Mouse (Mus musculus) heart, embryonic 11.5 days (tissue): ENCODE measurements around the gene Mrps15. TPM values are rescaled to one million over a fixed set of nuclear protein-coding genes. Genes with fewer than 3 reads are reported as not detected.

Source experiments
- ATAC-seq: fragments of 200-750 bp; cut with Nextera tagmentation; replicated peaks from 2 replicates; pipeline ENCODE4 v1.8.0; 2017; ENCODE audit warnings: moderate library complexity; ENCODE audit not compliant: insufficient number of reproducible peaks, low FRiP score, low TSS enrichment
- H3K27ac ChIP-seq: fragments of 300-500 bp; sonication (generic); 2 replicates; pipeline ENCODE4 v1.5.1; 2014; ENCODE audit warnings: mild to moderate bottlenecking, low read depth, low read length
- H3K27me3 ChIP-seq: fragments of 300-500 bp; sonication (generic); 2 replicates; pipeline ENCODE4 v1.6.1; 2014; ENCODE audit warnings: mild to moderate bottlenecking, low read length, mixed read lengths; ENCODE audit not compliant: control insufficient read depth, insufficient read depth
- H3K36me3 ChIP-seq: fragments of 300-500 bp; sonication (generic); 2 replicates; pipeline ENCODE4 v1.6.1; 2014; ENCODE audit warnings: mild to moderate bottlenecking, low read length, moderate library complexity, mixed read lengths; ENCODE audit not compliant: control insufficient read depth, insufficient read depth
- H3K4me1 ChIP-seq: fragments of 300-500 bp; sonication (generic); 2 replicates; pipeline ENCODE4 v1.6.1; 2014; ENCODE audit warnings: low read length; ENCODE audit not compliant: control insufficient read depth, insufficient read depth
- H3K4me2 ChIP-seq: fragments of 300-500 bp; sonication (generic); 2 replicates; pipeline ENCODE4 v1.6.1; 2014; ENCODE audit warnings: mild to moderate bottlenecking, moderate library complexity
- H3K4me3 ChIP-seq: fragments of 300-500 bp; sonication (generic); 2 replicates; pipeline ENCODE4 v1.5.1; 2014; ENCODE audit warnings: low read depth, low read length
- H3K9ac ChIP-seq: fragments of 300-500 bp; sonication (generic); 2 replicates; pipeline ENCODE4 v1.6.1; 2014; ENCODE audit warnings: mild to moderate bottlenecking, low read depth, low read length, moderate library complexity
- H3K9me3 ChIP-seq: fragments of 300-500 bp; sonication (generic); replicated peaks from 2 replicates; pipeline ENCODE4 v1.6.1; 2016; ENCODE audit warnings: low read length; ENCODE audit not compliant: control insufficient read depth
- WGBS: fragments of 180-500 bp; shearing (Covaris S2); extraction: QIAGEN DNeasy Blood & Tissue Kit; methylation state at CpG from one replicate; pipeline ENCODE4 v1.1.7; 2014; ENCODE audit not compliant: insufficient replicate concordance; 5-methylcytosine and 5-hydroxymethylcytosine counted together
- polyA plus RNA-seq: library from polyadenylated mRNA; unstranded; fragments of >200 nt; fragmentation: Nextera tagmentation; extraction: Ambion mirVana; gene quantifications from 2 replicates; pipeline ENCODE4 v1.2.1, GENCODE M21; 2014

The Mrps15 gene
- polyA plus RNA-seq, 1 experiment from 2014 or later = 155 TPM

- H3K4me2 ChIP-seq = no peak overlapping the region
- ATAC-seq = no peak
- H3K27me3 ChIP-seq = no peaks in the 10 kb centered on the region
- no peak overlapping the region for H3K27ac ChIP-seq
- H3K9me3 ChIP-seq = no peaks in the 10 kb centered on the region
- WGBS = 82% methylated on average over 7 of the region's 7 CpGs
- no peak overlapping the region for H3K4me3 ChIP-seq
- H3K4me1 ChIP-seq = no peaks in the 10 kb centered on the region
- H3K36me3 ChIP-seq = no peaks in the 10 kb centered on the region
- no peak overlapping the region for H3K9ac ChIP-seq
These were observed 18.5 kb downstream of the Mrps15 start for GRCm38 (mm10) chr4:126065241-126065640.

GRCm38 (mm10) chr4:126067401-126068077, 20.8 kb downstream of the Mrps15 start:
- ATAC-seq = no peak
- H3K4me2 ChIP-seq = no peak overlapping the region
- H3K9me3 ChIP-seq = no peaks in the 10 kb centered on the region
- no peaks in the 10 kb centered on the region for H3K4me1 ChIP-seq
- H3K9ac ChIP-seq = no peak overlapping the region
- no peaks in the 10 kb centered on the region for H3K36me3 ChIP-seq
- no peaks in the 10 kb centered on the region for H3K27me3 ChIP-seq
- 70% methylated on average over 15 of the region's 15 CpGs for WGBS
- no peak overlapping the region for H3K27ac ChIP-seq
- H3K4me3 ChIP-seq = no peak overlapping the region

GRCm38 (mm10) chr4:126068842-126069241, 22.1 kb downstream of the Mrps15 start:
- WGBS = 75% methylated on average over 6 of the region's 6 CpGs
- Histone ChIP-seq H3K27ac (no peak overlapping the region), H3K9ac (no peak overlapping the region), H3K36me3 (no peaks in the 10 kb centered on the region), H3K4me1 (no peaks in the 10 kb centered on the region), H3K9me3 (no peaks in the 10 kb centered on the region), H3K4me3 (no peak overlapping the region), H3K27me3 (no peaks in the 10 kb centered on the region), H3K4me2 (no peak overlapping the region)
- ATAC-seq = no peak

GRCm38 (mm10) chr4:126077833-126078232, 31.1 kb downstream of the Mrps15 start:
- no peaks in the 10 kb centered on the region for H3K27me3 ChIP-seq
- no peak overlapping the region for H3K27ac ChIP-seq
- no peaks in the 10 kb centered on the region for H3K4me1 ChIP-seq
- no peak for ATAC-seq
- H3K9ac ChIP-seq = no peak overlapping the region
- H3K4me3 ChIP-seq = no peak overlapping the region
- no peak overlapping the region for H3K4me2 ChIP-seq
- H3K36me3 ChIP-seq = no peaks in the 10 kb centered on the region
- H3K9me3 ChIP-seq = no peaks in the 10 kb centered on the region
- 78% methylated on average over 6 of the region's 6 CpGs for WGBS

- Histone ChIP-seq H3K4me1 (no peaks in the 10 kb centered on the region), H3K27ac (no peak overlapping the region), H3K4me3 (no peak overlapping the region), H3K9me3 (no peaks in the 10 kb centered on the region), H3K36me3 (no peaks in the 10 kb centered on the region), H3K9ac (no peak overlapping the region), H3K27me3 (no peaks in the 10 kb centered on the region), H3K4me2 (no peak overlapping the region)
- WGBS = 76% methylated on average over 4 of the region's 4 CpGs
- no peak for ATAC-seq
These were observed 32.5 kb downstream of the Mrps15 start for GRCm38 (mm10) chr4:126079266-126079665.

- Histone ChIP-seq H3K4me3 (no peak overlapping the region), H3K9ac (no peak overlapping the region), H3K27me3 (no peaks in the 10 kb centered on the region), H3K9me3 (no peaks in the 10 kb centered on the region), H3K27ac (no peak overlapping the region), H3K4me2 (no peak overlapping the region), H3K4me1 (no peaks in the 10 kb centered on the region), H3K36me3 (no peaks in the 10 kb centered on the region)
- WGBS = 86% methylated on average over 1 of the region's 1 CpGs
- no peak for ATAC-seq
These were observed 34.9 kb downstream of the Mrps15 start for GRCm38 (mm10) chr4:126081601-126082000.

GRCm38 (mm10) chr4:126083021-126083420, 36.3 kb downstream of the Mrps15 start:
- Histone ChIP-seq H3K4me1 (no peaks in the 10 kb centered on the region), H3K4me2 (no peak overlapping the region), H3K9ac (no peak overlapping the region), H3K27ac (no peak overlapping the region), H3K27me3 (no peaks in the 10 kb centered on the region), H3K9me3 (no peaks in the 10 kb centered on the region), H3K4me3 (no peak overlapping the region), H3K36me3 (no peaks in the 10 kb centered on the region)
- WGBS = 75% methylated on average over 9 of the region's 9 CpGs
- no peak for ATAC-seq

- WGBS = 71% methylated on average over 8 of the region's 8 CpGs
- no peak for ATAC-seq
These were observed 37.7 kb downstream of the Mrps15 start for GRCm38 (mm10) chr4:126084382-126084781.

GRCm38 (mm10) chr4:126085996-126086576, 39.4 kb downstream of the Mrps15 start:
- peak; percentile 53; the same call in 1 of the 2 replicates for ATAC-seq
- H3K9ac ChIP-seq = no peak overlapping the region
- H3K27ac ChIP-seq = no peak overlapping the region
- H3K4me3 ChIP-seq = no peak overlapping the region
- 31% methylated on average over 7 of the region's 7 CpGs for WGBS
- no peaks in the 10 kb centered on the region for H3K27me3 ChIP-seq
- H3K4me2 ChIP-seq = no peak overlapping the region
- H3K4me1 ChIP-seq = no peaks in the 10 kb centered on the region
- H3K9me3 ChIP-seq = no peaks in the 10 kb centered on the region
- H3K36me3 ChIP-seq = no peaks in the 10 kb centered on the region

More at GRCm38 (mm10) chr4:126084382-126084781, 37.7 kb downstream of the Mrps15 start:
- no peak overlapping the region for H3K4me2 ChIP-seq
- no peaks in the 10 kb centered on the region for H3K4me1 ChIP-seq
- H3K27ac ChIP-seq = no peak overlapping the region
- no peaks in the 10 kb centered on the region for H3K9me3 ChIP-seq
- no peak overlapping the region for H3K4me3 ChIP-seq
- H3K36me3 ChIP-seq = no peaks in the 10 kb centered on the region
- H3K9ac ChIP-seq = no peak overlapping the region
- no peaks in the 10 kb centered on the region for H3K27me3 ChIP-seq
